Mouse (Mus musculus): ENCODE data around the gene Klk14.

DNA sequence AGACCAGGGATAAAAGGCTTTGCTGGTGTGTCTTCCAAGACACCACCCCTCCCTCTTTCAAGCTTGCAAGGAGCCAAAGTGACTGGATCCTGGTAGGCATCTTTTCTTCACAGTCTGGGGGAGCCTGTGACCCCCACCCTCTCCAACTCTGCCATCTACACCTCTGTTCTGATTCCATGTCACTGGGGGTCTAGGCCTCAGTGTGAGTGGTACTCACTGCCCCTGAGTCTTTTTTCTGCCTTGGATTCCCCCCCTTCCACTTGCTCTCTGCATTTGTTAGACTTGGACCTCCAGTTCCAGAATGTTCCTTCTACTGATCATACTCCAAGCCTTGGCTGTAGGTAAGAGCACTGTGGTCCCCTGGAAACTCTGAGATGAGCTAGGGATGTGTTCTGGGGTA, at the start of gene Klk14:
- TF ChIP-seq CTCF (IDR thresholded peaks at IDR 0.05; ENCODE audit: extremely low read depth, insufficient read length, insufficient replicate concordance, low read depth, low read length) (no peak), POLR2A (IDR thresholded peaks at IDR 0.05; ENCODE audit: low read depth, low read length) (no peak)
